Mouse (Mus musculus) hindbrain, embryonic 11.5 days (tissue): ENCODE measurements around the gene Tas1r1. TPM values are rescaled to one million over a fixed set of nuclear protein-coding genes. Genes with fewer than 3 reads are reported as not detected.

Experiments used
- ATAC-seq: fragments of 200-750 bp; cut with Nextera tagmentation; 2 replicates; pipeline ENCODE4 v1.8.0; 2017; ENCODE audit warnings: mild to moderate bottlenecking, moderate TSS enrichment, moderate library complexity; ENCODE audit not compliant: low FRiP score
- DNase-seq: peaks from one replicate; pipeline ENCODE4 v3.0.0-alpha.2; 2015; ENCODE audit warnings: low spot score
- H3K27ac ChIP-seq: fragments of 300-500 bp; sonication (generic); 2 replicates; pipeline ENCODE4 v1.5.1; 2014; ENCODE audit warnings: mild to moderate bottlenecking, low read depth, low read length
- H3K27me3 ChIP-seq: fragments of 300-500 bp; sonication (generic); 2 replicates; pipeline ENCODE4 v1.6.1; 2014; ENCODE audit warnings: mild to moderate bottlenecking, low read length, moderate library complexity, mixed read lengths; ENCODE audit not compliant: control insufficient read depth, insufficient read depth
- H3K36me3 ChIP-seq: fragments of 300-500 bp; sonication (generic); 2 replicates; pipeline ENCODE4 v1.6.1; 2014; ENCODE audit warnings: mild to moderate bottlenecking, low read length, moderate library complexity, mixed read lengths; ENCODE audit not compliant: control insufficient read depth, insufficient read depth
- H3K4me1 ChIP-seq: fragments of 300-500 bp; sonication (generic); replicated peaks from 2 replicates; pipeline ENCODE4 v1.6.1; 2014; ENCODE audit warnings: low read length, mixed read lengths; ENCODE audit not compliant: control insufficient read depth, insufficient read depth
- H3K4me2 ChIP-seq: fragments of 300-500 bp; sonication (generic); replicated peaks from 2 replicates; pipeline ENCODE4 v1.6.1; 2014; ENCODE audit warnings: mild to moderate bottlenecking, low read depth, low read length
- H3K4me3 ChIP-seq: fragments of 300-500 bp; sonication (generic); 2 replicates; pipeline ENCODE4 v1.5.1; 2014; ENCODE audit warnings: low read depth, low read length
- H3K9ac ChIP-seq: fragments of 300-500 bp; sonication (generic); 2 replicates; pipeline ENCODE4 v1.6.1; 2014; ENCODE audit warnings: low read depth, low read length
- H3K9me3 ChIP-seq: fragments of 300-500 bp; sonication (generic); 2 replicates; pipeline ENCODE4 v1.6.1; 2016; ENCODE audit warnings: low read length; ENCODE audit not compliant: control insufficient read depth
- WGBS: fragments of 180-500 bp; shearing (Covaris S2); extraction: QIAGEN DNeasy Blood & Tissue Kit; methylation state at CpG from one replicate; pipeline ENCODE4 v1.1.7; 2014; 5-methylcytosine and 5-hydroxymethylcytosine counted together
- polyA plus RNA-seq: library from polyadenylated mRNA; unstranded; fragments of >200 nt; fragmentation: Nextera tagmentation; extraction: Ambion mirVana; gene quantifications from 2 replicates; pipeline ENCODE4 v1.2.1, GENCODE M21; 2014

Tas1r1 gene
- polyA plus RNA-seq, 1 experiment from 2014 or later, result 0.62 TPM

GRCm38 (mm10) chr4:152020024-152020423 is 18.3 kb downstream of the Tas1r1 start:
- 96% methylated on average over 21 of the region's 21 CpGs for WGBS
- no peak overlapping the region for H3K9ac ChIP-seq
- H3K4me2 ChIP-seq, result no peak overlapping the region
- DNase-seq (no peak), ATAC-seq (no peak)
- no peaks in the 10 kb centered on the region for H3K9me3 ChIP-seq
- no peak overlapping the region for H3K27ac ChIP-seq
- no peaks in the 10 kb centered on the region for H3K4me1 ChIP-seq
- H3K36me3 ChIP-seq, result peaks cover 8% of the 10 kb centered on the region
- H3K27me3 ChIP-seq, result no peaks in the 10 kb centered on the region
- no peak overlapping the region for H3K4me3 ChIP-seq

- WGBS, result 88% methylated on average over 6 of the region's 6 CpGs
- no peak overlapping the region for H3K9ac ChIP-seq
- no peaks in the 10 kb centered on the region for H3K9me3 ChIP-seq
- H3K27ac ChIP-seq, result no peak overlapping the region
- H3K4me3 ChIP-seq, result no peak overlapping the region
- DNase-seq (no peak), ATAC-seq (no peak)
- H3K36me3 ChIP-seq, result peaks cover 8% of the 10 kb centered on the region
- H3K27me3 ChIP-seq, result no peaks in the 10 kb centered on the region
- H3K4me1 ChIP-seq, result no peaks in the 10 kb centered on the region
- H3K4me2 ChIP-seq, result no peak overlapping the region
Measured at GRCm38 (mm10) chr4:152019073-152019472, 19.3 kb downstream of the Tas1r1 start.

- H3K36me3 ChIP-seq, result no peaks in the 10 kb centered on the region
- no peak overlapping the region for H3K4me2 ChIP-seq
- peaks cover 7% of the 10 kb centered on the region for H3K4me1 ChIP-seq
- no peak overlapping the region for H3K4me3 ChIP-seq
- no peak overlapping the region for H3K27ac ChIP-seq
- ATAC-seq (no peak), DNase-seq (no peak)
- no peak overlapping the region for H3K9ac ChIP-seq
- H3K27me3 ChIP-seq, result peaks cover 14% of the 10 kb centered on the region
- 86% methylated on average over 12 of the region's 12 CpGs for WGBS
- no peaks in the 10 kb centered on the region for H3K9me3 ChIP-seq
Measured at GRCm38 (mm10) chr4:152013036-152013813, 25.1 kb downstream of the Tas1r1 start.

GRCm38 (mm10) chr4:152012109-152012508 is 26.3 kb downstream of the Tas1r1 start:
- H3K4me3 ChIP-seq, result no peak overlapping the region
- no peaks in the 10 kb centered on the region for H3K36me3 ChIP-seq
- no peak for DNase-seq
- H3K4me1 ChIP-seq, result peaks cover 9% of the 10 kb centered on the region
- no peak overlapping the region for H3K9ac ChIP-seq
- no peaks in the 10 kb centered on the region for H3K9me3 ChIP-seq
- H3K4me2 ChIP-seq, result no peak overlapping the region
- ATAC-seq, result no peak
- 92% methylated on average over 16 of the region's 16 CpGs for WGBS
- peaks cover 21% of the 10 kb centered on the region for H3K27me3 ChIP-seq
- no peak overlapping the region for H3K27ac ChIP-seq

- Histone ChIP-seq H3K9me3 (no peaks in the 10 kb centered on the region), H3K9ac (0 out of 2 replicates have a peak overlapping the region, but pooled peaks have one; percentile 11), H3K4me3 (peak overlapping the region; percentile 71; the same call in 1 of the 2 replicates), H3K36me3 (no peaks in the 10 kb centered on the region), H3K4me1 (peaks cover 9% of the 10 kb centered on the region), H3K27ac (no peak overlapping the region), H3K27me3 (peaks cover 21% of the 10 kb centered on the region), H3K4me2 (peak overlapping the region; percentile 100; the same call in 1 of the 2 replicates)
- ATAC-seq, result no peak
- DNase-seq, result no peak
- WGBS, result 87% methylated on average over 8 of the region's 8 CpGs
Measured at GRCm38 (mm10) chr4:152011171-152011760, 27.1 kb downstream of the Tas1r1 start.

- H3K27me3 ChIP-seq, result peaks cover 21% of the 10 kb centered on the region
- 0 out of 2 replicates have a peak overlapping the region, but pooled peaks have one; percentile 11 for H3K9ac ChIP-seq
- 12% methylated on average over 13 of the region's 13 CpGs for WGBS
- H3K4me2 ChIP-seq, result peak overlapping the region; percentile 100
- ATAC-seq (no peak), DNase-seq (no peak)
- H3K4me1 ChIP-seq, result peaks cover 9% of the 10 kb centered on the region
- H3K4me3 ChIP-seq, result peak overlapping the region; percentile 71
- H3K9me3 ChIP-seq, result no peaks in the 10 kb centered on the region
- no peaks in the 10 kb centered on the region for H3K36me3 ChIP-seq
- H3K27ac ChIP-seq, result no peak overlapping the region
Measured at GRCm38 (mm10) chr4:152010707-152011134, 27.6 kb downstream of the Tas1r1 start.

GRCm38 (mm10) chr4:152010091-152010706 is 28.2 kb downstream of the Tas1r1 start:
- Histone ChIP-seq H3K4me1 (peaks cover 9% of the 10 kb centered on the region), H3K27ac (no peak overlapping the region), H3K9ac (peak overlapping the region; percentile 7; the same call in 1 of the 2 replicates)

GRCm38 (mm10) chr4:152009076-152010051 is 29.0 kb downstream of the Tas1r1 start:
- H3K4me3 ChIP-seq, result peak overlapping the region; percentile 71
- peaks cover 9% of the 10 kb centered on the region for H3K4me1 ChIP-seq
- ATAC-seq (peak; percentile 81), DNase-seq (peak; percentile 62)
- peak overlapping the region; percentile 51; the same call in 1 of the 2 replicates for H3K27ac ChIP-seq
- H3K9ac ChIP-seq, result peak overlapping the region; percentile 62
- no peaks in the 10 kb centered on the region for H3K36me3 ChIP-seq
- no peaks in the 10 kb centered on the region for H3K9me3 ChIP-seq
- peaks cover 21% of the 10 kb centered on the region for H3K27me3 ChIP-seq
- peak overlapping the region; percentile 100 for H3K4me2 ChIP-seq
- WGBS, result under 1% methylated on average over 115 of the region's 115 CpGs

More at GRCm38 (mm10) chr4:152010091-152010706, 28.2 kb downstream of the Tas1r1 start:
- H3K9me3 ChIP-seq, result no peaks in the 10 kb centered on the region
- peak overlapping the region; percentile 100 for H3K4me2 ChIP-seq
- peak overlapping the region; percentile 71 for H3K4me3 ChIP-seq
- 2% methylated on average over 10 of the region's 10 CpGs for WGBS
- no peaks in the 10 kb centered on the region for H3K36me3 ChIP-seq
- no peak for ATAC-seq
- peak; percentile 18 for DNase-seq
- peaks cover 21% of the 10 kb centered on the region for H3K27me3 ChIP-seq
